Mouse (Mus musculus): ENCODE results near the gene Cited1.

DNA sequence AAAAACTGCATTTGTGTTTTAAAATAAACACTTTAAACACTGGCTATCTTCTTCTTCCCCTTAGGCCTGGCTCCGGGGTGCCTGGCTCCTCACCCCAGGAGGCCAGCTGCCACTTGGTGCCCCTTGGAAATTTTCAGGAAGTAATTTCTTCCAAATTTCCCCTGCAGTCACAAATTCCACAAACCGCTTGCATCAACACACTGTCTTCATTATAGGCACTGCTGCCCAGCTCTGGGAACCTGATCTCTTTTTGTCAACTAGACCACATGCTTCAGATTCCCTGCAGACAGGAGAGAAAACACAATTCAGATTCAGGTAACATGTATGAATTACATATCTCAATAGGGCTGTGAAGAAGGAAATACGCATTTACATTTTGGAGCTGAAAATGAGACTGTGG lies 32.9 kb upstream of the Cited1 start:
- TF ChIP-seq POLR2A (IDR thresholded peaks at IDR 0.05; ENCODE audit: low read depth, low read length) (no peak), CTCF (conservative IDR thresholded peaks at IDR 0.05; ENCODE audit: insufficient read depth, insufficient read length, low read depth, low read length) (no peak)
